Mouse (Mus musculus) liver, adult 2 months (tissue): ENCODE measurements around the gene Sept7.

Source experiments
- CTCF ChIP-seq: fragments of 200-500 bp; IDR thresholded peaks from 2 replicates; pipeline ENCODE4 v1.5.1; 2011; ENCODE audit warnings: low read depth, low read length, control low read depth
- POLR2A ChIP-seq: fragments of 200-500 bp; IDR thresholded peaks from 2 replicates; pipeline ENCODE4 v1.6.1; 2011; ENCODE audit warnings: low read length, control low read depth; ENCODE audit not compliant: insufficient read depth; ENCODE audit errors: extremely low read depth

- TF ChIP-seq CTCF (no peak), POLR2A (no peak)
Measured at GRCm38 (mm10) chr9:25212309-25213163, 39.7 kb upstream of the Sept7 start.
